Mouse (Mus musculus) spleen, postnatal 4 days (tissue): Measurements from ENCODE around the gene Hemk1.
"Not testable (repeated sequence)": the region's sequence is repeated elsewhere in the genome, so short reads cannot be mapped to it uniquely, and the experiment has no call there.

Experiments
- DNase-seq, 2 experiments: peaks; one replicate each; pipeline ENCODE4 v3.0.0; 2022; ENCODE audit warnings: low spot score in 2 of 2

Gene Hemk1

GRCm38 (mm10) chr9:107308346-107309000 lies 29.7 kb downstream of the Hemk1 start:
- no peak for DNase-seq

- DNase-seq: peak; percentile 53 to 72
These were observed 30.3 kb downstream of the Hemk1 start for GRCm38 (mm10) chr9:107307886-107308285.

GRCm38 (mm10) chr9:107307099-107307872 lies 30.9 kb downstream of the Hemk1 start:
- DNase-seq: peak in 1 of 2 experiments; percentile 51

GRCm38 (mm10) chr9:107306673-107307072 lies 31.5 kb downstream of the Hemk1 start:
- DNase-seq: not testable (repeated sequence)

GRCm38 (mm10) chr9:107305601-107306542 lies 32.3 kb downstream of the Hemk1 start:
- peak in 1 of 2 experiments; percentile 62 for DNase-seq

GRCm38 (mm10) chr9:107305012-107305411 lies 33.1 kb downstream of the Hemk1 start:
- no peak for DNase-seq

- DNase-seq: peak in 1 of 2 experiments; percentile 62
These were observed 33.8 kb downstream of the Hemk1 start for GRCm38 (mm10) chr9:107304383-107304782.

- no peak for DNase-seq
These were observed 34.2 kb downstream of the Hemk1 start for GRCm38 (mm10) chr9:107303900-107304299.

- DNase-seq: peak in 1 of 2 experiments; percentile 58
These were observed 34.9 kb downstream of the Hemk1 start for GRCm38 (mm10) chr9:107303121-107303820.

- DNase-seq: no peak
These were observed 35.6 kb downstream of the Hemk1 start for GRCm38 (mm10) chr9:107302592-107302991.

GRCm38 (mm10) chr9:107301554-107302331 lies 36.4 kb downstream of the Hemk1 start:
- DNase-seq: peak in 1 of 2 experiments; percentile 60

GRCm38 (mm10) chr9:107300224-107300973 lies 37.8 kb downstream of the Hemk1 start:
- peak in 1 of 2 experiments; percentile 62 for DNase-seq

GRCm38 (mm10) chr9:107299783-107300182 lies 38.4 kb downstream of the Hemk1 start:
- DNase-seq: peak in 1 of 2 experiments; percentile 53

GRCm38 (mm10) chr9:107298876-107299275 lies 39.3 kb downstream of the Hemk1 start:
- DNase-seq: peak in 1 of 2 experiments; percentile 57

- peak in 1 of 2 experiments; percentile 59 for DNase-seq
These were observed 39.9 kb downstream of the Hemk1 start for GRCm38 (mm10) chr9:107298059-107298780.

GRCm38 (mm10) chr9:107297658-107298057 lies 40.5 kb downstream of the Hemk1 start:
- DNase-seq: no peak

GRCm38 (mm10) chr9:107297059-107297458 lies 41.1 kb downstream of the Hemk1 start:
- DNase-seq: no peak

GRCm38 (mm10) chr9:107296501-107296965 lies 41.6 kb downstream of the Hemk1 start:
- peak; percentile 89 to 92 for DNase-seq

- no peak for DNase-seq
These were observed 42.1 kb downstream of the Hemk1 start for GRCm38 (mm10) chr9:107296041-107296440.

GRCm38 (mm10) chr9:107296016-107296040 lies 42.3 kb downstream of the Hemk1 start, which contains the start of gene Cish:
TSS of gene Cish (plus strand) at chr9:107296026.
- no peak for DNase-seq
